Mouse (Mus musculus) olfactory bulb, adult 2 months (tissue): ENCODE measurements at regions not wholly inside any gene's neighbourhood (a gene's known extent, or its start where the extent isn't known, plus 50 kb on each side); places are given as distances from the start of the nearest gene placed in this dataset.

Source experiments
- CTCF ChIP-seq: fragments of 200-500 bp; IDR thresholded peaks from 2 replicates; pipeline ENCODE4 v1.5.1; 2012; ENCODE audit warnings: low read depth, mild to moderate bottlenecking, low read length, moderate library complexity; ENCODE audit not compliant: insufficient read depth
- POLR2A ChIP-seq: fragments of 200-500 bp; IDR thresholded peaks from 2 replicates; pipeline ENCODE4 v1.6.1; 2012; ENCODE audit warnings: mild to moderate bottlenecking, low read depth, low read length, moderate library complexity; ENCODE audit not compliant: insufficient read depth

DNA sequence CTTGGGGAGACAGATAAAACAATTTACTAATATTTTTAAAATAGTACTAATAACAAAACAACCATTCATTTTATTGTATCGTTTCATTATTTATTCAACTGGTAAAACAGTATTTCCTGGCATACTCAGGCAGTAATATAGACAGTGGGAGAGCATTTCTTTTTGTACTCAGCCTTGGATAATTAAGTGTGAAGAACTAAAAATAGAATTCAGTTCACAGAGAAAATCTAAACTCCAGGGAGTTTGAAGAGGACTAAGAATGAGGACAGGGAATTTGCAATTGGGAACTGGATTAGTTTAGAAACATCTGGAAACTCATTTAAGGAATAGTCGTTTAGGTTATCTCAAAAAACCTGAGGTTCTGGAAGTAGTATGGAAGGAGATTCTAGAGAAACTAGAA lies 525.4 kb upstream of the Gje1 start:
- TF ChIP-seq POLR2A (no peak), CTCF (no peak)
